Mouse (Mus musculus) neural tube, embryonic 13.5 days (tissue): ENCODE measurements at regions not wholly inside any gene's neighbourhood (a gene's known extent, or its start where the extent isn't known, plus 50 kb on each side); places are given as distances from the start of the nearest gene placed in this dataset.

Source experiments
- ATAC-seq: fragments of 200-750 bp; cut with Nextera tagmentation; 2 replicates; pipeline ENCODE4 v1.8.0; 2017; ENCODE audit warnings: low read depth, mild to moderate bottlenecking, moderate TSS enrichment, moderate library complexity
- H3K27ac ChIP-seq: fragments of 300-500 bp; sonication (generic); replicated peaks from 2 replicates; pipeline ENCODE4 v1.5.1; 2015; ENCODE audit warnings: moderate library complexity, mild to moderate bottlenecking, inconsistent platforms
- H3K27me3 ChIP-seq: fragments of 300-500 bp; sonication (generic); 2 replicates; pipeline ENCODE4 v1.6.1; 2015; ENCODE audit warnings: mild to moderate bottlenecking, inconsistent platforms
- H3K36me3 ChIP-seq: fragments of 300-500 bp; sonication (generic); 2 replicates; pipeline ENCODE4 v1.6.1; 2015; ENCODE audit warnings: mild to moderate bottlenecking, inconsistent platforms
- H3K4me1 ChIP-seq: fragments of 300-500 bp; sonication (generic); replicated peaks from 2 replicates; pipeline ENCODE4 v1.6.1; 2015; ENCODE audit warnings: inconsistent platforms
- H3K4me2 ChIP-seq: fragments of 300-500 bp; sonication (generic); 2 replicates; pipeline ENCODE4 v1.6.1; 2015; ENCODE audit warnings: inconsistent platforms, mild to moderate bottlenecking, moderate library complexity
- H3K4me3 ChIP-seq: fragments of 300-500 bp; sonication (generic); 2 replicates; pipeline ENCODE4 v1.5.1; 2015; ENCODE audit warnings: mild to moderate bottlenecking, inconsistent platforms
- H3K9ac ChIP-seq: fragments of 300-500 bp; sonication (generic); 2 replicates; pipeline ENCODE4 v1.6.1; 2015; ENCODE audit warnings: moderate library complexity, mild to moderate bottlenecking, inconsistent platforms
- H3K9me3 ChIP-seq: fragments of 300-500 bp; sonication (generic); 2 replicates; pipeline ENCODE4 v1.6.1; 2016; ENCODE audit warnings: inconsistent platforms
- whole genome bisulfite sequencing: fragments of 180-500 bp; shearing (Covaris S2); methylation state at CpG from one replicate; pipeline ENCODE4 v1.1.7; 2015; 5-methylcytosine and 5-hydroxymethylcytosine counted together

DNA sequence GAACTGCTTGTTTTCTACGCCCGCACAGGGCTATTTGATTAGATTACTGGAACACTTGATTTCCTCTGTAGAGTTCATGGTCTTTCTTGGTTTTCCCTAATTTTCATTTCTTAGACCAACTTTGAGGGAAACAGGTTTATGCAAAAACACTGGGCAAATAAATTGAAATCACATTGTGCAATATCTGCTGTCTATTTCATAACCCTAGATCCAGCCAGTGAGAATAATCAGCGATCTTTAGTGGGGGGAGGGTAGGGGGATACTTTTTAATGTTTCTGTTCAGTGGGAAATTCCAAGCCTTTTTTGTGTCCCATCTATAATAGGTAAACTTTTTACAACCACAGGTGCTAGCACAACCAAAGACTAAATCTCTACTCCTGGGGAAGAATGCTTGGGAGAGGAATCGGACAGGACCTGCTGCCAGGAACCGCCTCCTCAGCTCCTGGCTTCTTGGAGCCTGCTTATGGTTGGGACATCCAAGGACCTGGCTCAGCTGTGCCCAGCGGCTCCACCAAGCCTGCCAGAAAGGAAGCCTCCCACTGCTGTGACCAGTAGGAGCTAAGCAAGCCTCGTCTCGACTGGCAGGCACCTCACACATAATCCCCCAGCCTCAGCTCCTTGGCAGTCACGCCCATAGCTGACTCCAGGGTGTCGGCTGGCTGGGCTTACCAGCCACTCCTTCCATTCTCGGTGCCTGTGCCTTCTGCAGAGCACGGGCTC lies 80.8 kb upstream of the Irs2 start:
- Histone ChIP-seq H3K9ac (no peak overlapping the region), H3K4me1 (no peaks in the 10 kb centered on the region), H3K9me3 (no peaks in the 10 kb centered on the region), H3K27me3 (no peaks in the 10 kb centered on the region), H3K4me2 (no peak overlapping the region), H3K4me3 (no peak overlapping the region), H3K27ac (no peak overlapping the region), H3K36me3 (no peaks in the 10 kb centered on the region)
- WGBS: 55% methylated on average over 12 of the region's 12 CpGs
- no peak for ATAC-seq

DNA sequence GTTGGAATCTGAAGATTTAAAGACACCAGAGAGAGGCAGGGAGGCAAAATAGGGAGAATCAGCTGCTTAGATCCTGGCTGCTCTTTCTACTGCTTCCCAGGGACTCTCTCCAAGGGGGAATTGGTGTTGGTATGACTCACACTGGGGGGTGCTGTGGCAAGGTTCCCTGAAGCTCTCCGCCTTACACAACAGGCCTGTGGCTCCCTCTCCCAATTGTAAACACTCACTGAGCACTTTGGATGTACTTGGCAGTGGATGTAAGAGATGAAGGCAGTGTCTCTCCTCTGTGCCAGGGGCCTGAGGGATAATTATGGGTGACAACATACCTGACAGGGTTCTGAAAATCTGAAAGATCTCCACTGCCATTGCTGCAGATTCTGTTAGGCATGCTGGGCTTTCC lies 77.0 kb upstream of the Irs2 start:
- no peak for ATAC-seq
- Histone ChIP-seq H3K9ac (no peak overlapping the region), H3K4me2 (no peak overlapping the region), H3K9me3 (no peaks in the 10 kb centered on the region), H3K36me3 (no peaks in the 10 kb centered on the region), H3K4me1 (no peaks in the 10 kb centered on the region), H3K4me3 (no peak overlapping the region), H3K27ac (no peak overlapping the region), H3K27me3 (no peaks in the 10 kb centered on the region)
- WGBS: 71% methylated on average over 1 of the region's 1 CpGs

DNA sequence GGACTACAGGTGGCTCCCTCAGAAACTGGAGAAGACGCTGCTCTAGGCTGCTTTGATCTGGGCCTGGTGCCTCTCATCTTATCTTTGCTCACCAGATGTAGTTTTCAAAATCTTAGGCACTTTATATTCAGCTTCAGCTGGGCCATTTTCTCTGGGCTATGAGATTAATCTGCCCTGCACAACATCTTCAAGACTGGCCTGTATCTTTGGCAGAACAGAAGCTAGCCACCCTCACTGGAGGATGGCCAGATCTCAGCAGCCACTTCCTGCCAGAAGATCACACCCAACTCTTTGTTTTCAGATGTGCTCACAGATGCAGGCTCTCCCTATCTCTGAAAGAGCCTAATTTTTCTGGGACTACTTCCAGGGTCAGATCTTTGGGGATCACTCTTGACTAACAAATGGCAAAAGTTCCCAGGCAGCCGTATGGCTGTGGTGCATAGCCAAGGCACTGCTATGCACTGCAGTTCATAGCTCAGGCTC lies 75.8 kb upstream of the Irs2 start:
- no peaks in the 10 kb centered on the region for H3K36me3 ChIP-seq
- H3K4me1 ChIP-seq: no peaks in the 10 kb centered on the region
- H3K9me3 ChIP-seq: no peaks in the 10 kb centered on the region
- WGBS: 79% methylated on average over 2 of the region's 2 CpGs
- no peak overlapping the region for H3K9ac ChIP-seq
- no peaks in the 10 kb centered on the region for H3K27me3 ChIP-seq
- no peak for ATAC-seq
- H3K4me2 ChIP-seq: no peak overlapping the region
- H3K27ac ChIP-seq: no peak overlapping the region
- H3K4me3 ChIP-seq: no peak overlapping the region

DNA sequence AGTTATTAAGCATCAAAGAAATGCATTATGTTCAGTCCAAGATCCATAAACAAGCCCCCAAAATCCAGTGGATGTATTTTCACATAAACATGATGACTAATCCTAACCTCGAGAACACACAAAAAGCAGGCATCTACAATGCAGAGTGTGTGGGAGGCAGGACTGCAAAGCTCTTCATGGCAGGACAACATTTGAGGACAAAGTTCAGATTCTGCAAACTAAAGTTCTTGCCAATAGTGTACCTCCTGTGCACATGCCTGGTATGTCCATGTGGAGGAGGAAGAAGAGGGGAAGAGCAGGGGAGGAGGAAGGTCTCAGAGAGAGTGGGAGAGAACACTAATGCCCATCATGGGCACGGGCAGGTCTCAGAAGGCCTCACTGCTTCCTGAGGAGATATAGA lies 72.6 kb upstream of the Irs2 start:
- ATAC-seq: no peak
- no peak overlapping the region for H3K4me3 ChIP-seq
- no peaks in the 10 kb centered on the region for H3K27me3 ChIP-seq
- no peaks in the 10 kb centered on the region for H3K36me3 ChIP-seq
- WGBS: 91% methylated on average over 2 of the region's 2 CpGs
- no peak overlapping the region for H3K27ac ChIP-seq
- H3K9me3 ChIP-seq: no peaks in the 10 kb centered on the region
- H3K9ac ChIP-seq: no peak overlapping the region
- peaks cover 14% of the 10 kb centered on the region; the same call in 1 of the 2 replicates for H3K4me1 ChIP-seq
- no peak overlapping the region for H3K4me2 ChIP-seq

DNA sequence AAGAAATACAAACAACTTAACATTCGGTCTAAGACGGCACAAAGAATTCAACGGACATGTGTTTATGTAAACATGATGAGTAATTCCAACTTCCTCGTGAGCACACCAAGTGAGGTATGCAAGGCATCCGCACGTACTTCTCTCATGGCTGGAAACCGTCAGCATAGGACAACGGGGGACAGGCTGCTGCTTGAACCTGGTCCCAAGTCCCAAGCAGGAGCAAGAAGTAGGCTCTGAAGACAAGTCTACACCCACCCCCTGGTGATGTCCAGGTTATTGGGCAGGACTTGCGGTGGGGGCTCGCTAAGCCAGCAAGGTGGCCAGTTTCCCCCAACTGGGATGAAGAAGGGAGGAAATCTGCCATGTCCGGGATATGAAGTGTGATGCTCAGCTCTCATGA lies 71.5 kb upstream of the Irs2 start:
- H3K27ac ChIP-seq: no peak overlapping the region
- no peak overlapping the region for H3K4me3 ChIP-seq
- H3K9ac ChIP-seq: no peak overlapping the region
- 85% methylated on average over 11 of the region's 11 CpGs for WGBS
- ATAC-seq: no peak
- peaks cover 14% of the 10 kb centered on the region; the same call in 1 of the 2 replicates for H3K4me1 ChIP-seq
- H3K9me3 ChIP-seq: no peaks in the 10 kb centered on the region
- H3K27me3 ChIP-seq: no peaks in the 10 kb centered on the region
- H3K4me2 ChIP-seq: no peak overlapping the region
- H3K36me3 ChIP-seq: no peaks in the 10 kb centered on the region

DNA sequence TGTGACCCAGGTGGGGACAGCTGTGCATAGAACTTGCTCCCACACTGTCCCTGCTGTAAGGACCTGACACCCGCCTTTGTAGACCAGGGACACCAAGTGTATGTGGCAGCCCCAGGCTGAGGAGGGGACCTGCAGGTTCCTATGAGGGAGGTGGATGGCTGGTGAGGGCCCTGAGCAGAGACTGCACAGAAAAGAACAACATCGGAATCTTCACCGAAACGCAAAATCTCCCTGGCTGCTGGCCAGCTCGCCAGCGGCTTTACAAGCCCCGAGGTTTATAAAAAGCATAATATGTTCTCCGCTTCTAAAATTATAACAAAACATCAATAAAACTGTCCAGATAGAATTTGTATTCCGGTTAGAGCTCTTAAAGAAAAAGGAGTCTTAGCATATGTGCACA lies 68.9 kb upstream of the Irs2 start:
- H3K9ac ChIP-seq: no peak overlapping the region
- H3K36me3 ChIP-seq: no peaks in the 10 kb centered on the region
- H3K27ac ChIP-seq: no peak overlapping the region
- no peak overlapping the region for H3K4me2 ChIP-seq
- no peaks in the 10 kb centered on the region for H3K9me3 ChIP-seq
- WGBS: 61% methylated on average over 9 of the region's 9 CpGs
- H3K4me3 ChIP-seq: no peak overlapping the region
- ATAC-seq: no peak
- no peaks in the 10 kb centered on the region for H3K27me3 ChIP-seq
- peaks cover 14% of the 10 kb centered on the region; the same call in 1 of the 2 replicates for H3K4me1 ChIP-seq

DNA sequence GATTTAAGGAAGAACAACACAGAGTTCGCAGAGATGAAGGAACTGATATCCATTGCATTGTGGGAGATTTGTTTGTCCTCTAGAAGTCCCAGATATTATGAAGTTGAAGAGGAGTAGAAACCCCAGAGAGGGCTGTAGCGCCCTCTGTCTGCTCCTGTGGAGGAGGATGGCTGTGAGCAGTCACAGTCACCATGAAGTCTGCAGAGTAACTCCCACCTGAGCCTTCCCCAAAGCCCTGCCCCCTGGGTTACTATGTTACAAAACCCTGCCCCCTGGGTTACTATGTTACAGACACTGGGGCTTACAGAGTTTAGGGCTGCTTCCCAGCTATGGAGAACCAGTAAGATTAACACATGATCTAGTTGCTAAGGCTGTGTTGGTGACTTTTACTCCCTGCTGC lies 62.9 kb upstream of the Irs2 start:
- Histone ChIP-seq H3K4me1 (no peaks in the 10 kb centered on the region), H3K36me3 (no peaks in the 10 kb centered on the region), H3K27me3 (no peaks in the 10 kb centered on the region), H3K4me3 (no peak overlapping the region), H3K27ac (no peak overlapping the region), H3K4me2 (no peak overlapping the region), H3K9me3 (no peaks in the 10 kb centered on the region), H3K9ac (no peak overlapping the region)
- 63% methylated on average over 2 of the region's 2 CpGs for WGBS
- no peak for ATAC-seq

DNA sequence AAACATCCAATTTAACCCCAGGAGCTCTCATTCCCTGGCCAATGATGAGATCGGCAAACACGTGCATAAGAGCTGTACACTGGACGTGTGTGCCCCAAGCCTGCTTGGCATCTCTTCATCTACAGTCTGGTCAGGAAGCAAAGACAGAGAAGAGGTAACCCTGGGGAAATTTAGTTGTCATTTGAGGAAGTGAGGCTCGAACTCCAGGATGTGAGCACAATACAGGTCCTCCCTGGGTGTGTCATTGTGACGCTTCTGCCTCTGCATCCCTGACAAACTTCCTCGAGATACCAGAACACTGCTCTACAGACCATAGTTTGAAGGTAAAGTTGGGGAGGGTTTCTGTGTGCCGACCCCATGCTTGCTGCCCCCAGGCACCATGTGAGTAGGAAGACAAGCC lies 59.2 kb upstream of the Irs2 start:
- Histone ChIP-seq H3K27ac (no peak overlapping the region), H3K36me3 (no peaks in the 10 kb centered on the region), H3K9ac (no peak overlapping the region), H3K9me3 (no peaks in the 10 kb centered on the region), H3K4me2 (no peak overlapping the region), H3K4me3 (no peak overlapping the region), H3K4me1 (no peaks in the 10 kb centered on the region), H3K27me3 (no peaks in the 10 kb centered on the region)
- no peak for ATAC-seq
- WGBS: 84% methylated on average over 7 of the region's 7 CpGs

DNA sequence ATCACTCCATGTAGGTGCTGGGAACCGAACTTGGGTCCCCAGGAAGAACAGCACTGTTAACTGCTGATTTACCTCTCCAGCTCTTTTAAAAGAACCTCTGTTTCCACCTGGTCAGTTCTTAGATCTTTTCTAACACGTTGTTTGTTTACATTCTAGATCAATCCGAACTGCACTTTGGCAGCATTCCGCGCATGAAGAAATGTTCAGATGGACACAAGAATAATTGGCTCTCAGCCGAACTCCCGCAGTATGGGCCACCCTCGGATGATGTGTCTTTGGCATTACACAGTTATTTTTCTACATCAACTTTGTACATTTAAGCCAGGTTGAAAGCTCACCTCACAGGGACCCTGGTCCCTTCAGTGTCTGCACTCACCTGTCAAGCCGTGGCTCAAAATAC lies 57.7 kb upstream of the Irs2 start:
- Histone ChIP-seq H3K27me3 (no peaks in the 10 kb centered on the region), H3K9ac (no peak overlapping the region), H3K4me3 (no peak overlapping the region), H3K27ac (no peak overlapping the region), H3K4me2 (no peak overlapping the region), H3K4me1 (no peaks in the 10 kb centered on the region), H3K36me3 (no peaks in the 10 kb centered on the region), H3K9me3 (no peaks in the 10 kb centered on the region)
- ATAC-seq: no peak
- WGBS: 94% methylated on average over 9 of the region's 9 CpGs

DNA sequence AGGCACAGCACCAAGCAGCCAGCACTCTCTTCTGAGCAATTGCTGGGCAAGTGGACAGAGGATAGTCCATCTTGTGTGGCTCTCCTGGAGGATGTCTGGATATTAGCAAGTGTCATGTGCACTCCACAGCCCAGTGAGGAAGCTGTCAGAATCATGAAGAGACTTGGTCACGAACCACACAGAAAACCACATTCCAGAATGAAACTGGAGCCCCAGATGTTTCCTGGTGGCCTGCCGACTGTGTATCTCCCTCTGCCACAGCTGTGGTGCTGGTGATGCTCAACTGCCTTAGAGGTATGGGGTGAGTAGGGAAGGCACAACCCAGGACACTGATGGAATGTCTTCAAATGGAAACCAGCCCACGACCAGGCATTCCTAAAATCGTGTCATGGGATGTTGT lies 57.0 kb upstream of the Irs2 start:
- H3K27me3 ChIP-seq: no peaks in the 10 kb centered on the region
- H3K9ac ChIP-seq: no peak overlapping the region
- H3K4me1 ChIP-seq: no peaks in the 10 kb centered on the region; the same call in 1 of the 2 replicates
- H3K4me2 ChIP-seq: no peak overlapping the region
- H3K4me3 ChIP-seq: no peak overlapping the region
- no peak for ATAC-seq
- 80% methylated on average over 4 of the region's 4 CpGs for WGBS
- no peaks in the 10 kb centered on the region for H3K9me3 ChIP-seq
- H3K27ac ChIP-seq: no peak overlapping the region
- H3K36me3 ChIP-seq: no peaks in the 10 kb centered on the region

DNA sequence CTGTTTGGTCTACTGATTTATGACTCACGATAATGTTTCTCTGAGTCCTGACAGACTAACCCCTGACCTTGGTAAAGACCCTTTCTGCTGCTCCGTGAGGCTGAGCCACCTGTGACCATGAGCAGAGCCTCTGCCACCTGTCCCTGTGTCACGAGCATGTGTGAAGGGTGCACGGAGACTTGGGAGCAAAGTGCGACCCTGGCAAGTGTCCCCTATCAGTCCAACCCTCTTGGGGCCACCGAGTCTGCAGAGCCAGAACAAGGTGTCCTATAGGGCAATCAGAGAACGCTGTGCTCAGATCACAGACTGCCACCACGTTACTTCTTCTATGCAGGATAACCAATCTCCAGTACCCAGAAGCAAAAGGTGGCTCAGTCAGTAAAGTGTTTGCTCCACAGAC lies 54.8 kb upstream of the Irs2 start:
- Histone ChIP-seq H3K9me3 (no peaks in the 10 kb centered on the region), H3K4me3 (no peak overlapping the region), H3K4me1 (no peaks in the 10 kb centered on the region; the same call in 1 of the 2 replicates), H3K9ac (no peak overlapping the region), H3K27ac (no peak overlapping the region), H3K36me3 (no peaks in the 10 kb centered on the region), H3K27me3 (peaks cover 2% of the 10 kb centered on the region; the same call in 1 of the 2 replicates), H3K4me2 (no peak overlapping the region)
- no peak for ATAC-seq
- 71% methylated on average over 8 of the region's 8 CpGs for WGBS

DNA sequence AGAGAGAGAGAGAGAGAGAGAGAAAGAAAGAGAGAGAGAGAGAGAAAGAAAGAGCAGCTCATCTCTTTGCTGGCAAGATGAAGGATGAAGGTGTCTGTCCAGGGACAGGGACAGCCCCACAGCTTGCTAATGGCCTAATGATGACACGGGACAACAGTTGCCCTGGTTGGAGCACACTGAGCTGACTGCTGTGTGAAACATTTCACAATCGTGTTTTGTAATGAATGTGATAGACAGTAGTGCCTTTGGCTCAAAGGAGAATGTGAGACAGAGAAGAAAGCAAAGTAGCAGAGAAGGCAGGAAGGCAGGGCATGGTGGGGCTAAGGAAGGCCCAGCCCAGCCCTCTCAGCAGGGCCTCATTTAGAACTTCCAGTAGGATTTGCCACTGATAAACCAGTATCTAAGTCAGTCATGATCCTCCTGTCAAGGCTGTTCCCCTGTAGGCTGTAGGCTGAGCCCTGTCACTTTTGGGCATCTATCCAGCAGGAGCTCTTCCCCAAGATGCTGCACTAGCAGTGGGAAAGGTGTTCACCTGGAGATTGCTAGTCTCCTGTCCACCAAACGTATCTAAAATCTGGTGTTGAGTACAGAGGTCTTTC lies 54.2 kb upstream of the Irs2 start:
- H3K27me3 ChIP-seq: peaks cover 5% of the 10 kb centered on the region; the same call in 1 of the 2 replicates
- WGBS: 66% methylated on average over 3 of the region's 3 CpGs
- no peak for ATAC-seq
- H3K4me2 ChIP-seq: no peak overlapping the region
- no peaks in the 10 kb centered on the region for H3K9me3 ChIP-seq
- no peak overlapping the region for H3K4me3 ChIP-seq
- H3K9ac ChIP-seq: no peak overlapping the region
- H3K4me1 ChIP-seq: no peaks in the 10 kb centered on the region; the same call in 1 of the 2 replicates
- no peaks in the 10 kb centered on the region for H3K36me3 ChIP-seq
- H3K27ac ChIP-seq: no peak overlapping the region

DNA sequence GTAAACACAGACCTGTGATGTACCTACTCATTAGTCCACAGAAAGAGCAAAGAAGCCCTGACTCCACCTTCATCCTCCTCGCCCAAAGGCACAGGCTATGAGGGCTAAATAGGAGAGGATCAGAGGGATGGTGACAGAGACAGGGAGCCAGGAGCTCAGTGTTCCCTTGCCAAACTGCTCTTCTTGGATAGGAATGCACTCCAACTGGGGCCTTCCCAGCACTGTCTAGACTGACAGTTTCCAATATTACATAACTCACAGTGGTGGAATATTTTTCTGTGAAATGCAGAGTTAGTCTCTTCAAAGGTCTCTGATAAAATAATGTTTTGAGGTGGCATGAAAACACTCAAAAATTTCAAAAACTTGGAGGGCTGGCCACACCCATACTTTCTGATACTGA lies 53.5 kb upstream of the Irs2 start:
- 73% methylated on average over 1 of the region's 1 CpGs for WGBS

More for the DNA sequence above, 53.5 kb upstream of the Irs2 start:
- Histone ChIP-seq H3K9ac (no peak overlapping the region), H3K4me1 (no peaks in the 10 kb centered on the region; the same call in 1 of the 2 replicates), H3K27ac (no peak overlapping the region), H3K27me3 (peaks cover 8% of the 10 kb centered on the region; the same call in 1 of the 2 replicates), H3K36me3 (no peaks in the 10 kb centered on the region), H3K9me3 (no peaks in the 10 kb centered on the region), H3K4me2 (no peak overlapping the region), H3K4me3 (no peak overlapping the region)
- no peak for ATAC-seq
